Mouse (Mus musculus) small intestine, adult 2 months (tissue): ENCODE measurements around the gene Polr2a. TPM values are rescaled to one million over a fixed set of nuclear protein-coding genes. Genes with fewer than 3 reads are reported as not detected.

Experiments used
- H3K27ac ChIP-seq: fragments of 200-500 bp; 2 replicates; pipeline ENCODE4 v1.5.1; 2012; ENCODE audit warnings: low read depth, low read length, control low read depth, inconsistent platforms; ENCODE audit not compliant: insufficient read depth
- H3K27me3 ChIP-seq: fragments of 200-500 bp; 2 replicates; pipeline ENCODE4 v1.6.1; 2012; ENCODE audit warnings: mild to moderate bottlenecking, moderate library complexity, low read length, inconsistent platforms; ENCODE audit not compliant: control insufficient read depth, insufficient read depth
- H3K36me3 ChIP-seq: fragments of 200-500 bp; 2 replicates; pipeline ENCODE4 v1.6.1; 2012; ENCODE audit warnings: mild to moderate bottlenecking, low read length, control low read depth, inconsistent platforms; ENCODE audit not compliant: control insufficient read depth, insufficient read depth
- H3K4me1 ChIP-seq: fragments of 200-500 bp; 2 replicates; pipeline ENCODE4 v1.6.1; 2012; ENCODE audit warnings: low read length, inconsistent platforms, mixed read lengths; ENCODE audit not compliant: control insufficient read depth, insufficient read depth, insufficient read length
- H3K4me3 ChIP-seq: fragments of 200-500 bp; 2 replicates; pipeline ENCODE4 v1.5.1; 2012; ENCODE audit warnings: low read depth, mild to moderate bottlenecking, control low read depth, inconsistent platforms, low read length, moderate library complexity
- CTCF ChIP-seq: fragments of 200-500 bp; IDR thresholded peaks from 2 replicates; pipeline ENCODE4 v1.5.1; 2012; ENCODE audit warnings: low read depth, mild to moderate bottlenecking, control low read depth, inconsistent platforms, low read length, moderate library complexity, mixed read lengths; ENCODE audit not compliant: insufficient replicate concordance, insufficient read length; ENCODE audit errors: extremely low read depth
- POLR2A ChIP-seq: fragments of 200-500 bp; IDR thresholded peaks from 2 replicates; pipeline ENCODE4 v1.6.1; 2012; ENCODE audit warnings: low read depth, mild to moderate bottlenecking, control low read depth, inconsistent platforms, low read length, moderate library complexity
- WGBS: fragments of 180-500 bp; shearing (Covaris S2); methylation state at CpG from one replicate; pipeline ENCODE4 v1.1.7; 2018; 5-methylcytosine and 5-hydroxymethylcytosine counted together
- polyA plus RNA-seq: library from polyadenylated mRNA; depleted of rRNA; stranded (reverse); fragments of >200 nt; gene quantifications from 2 replicates; pipeline ENCODE4 v1.2.3, GENCODE M21; 2012

Polr2a gene
- polyA plus RNA-seq, 1 experiment: 62.3 TPM

DNA sequence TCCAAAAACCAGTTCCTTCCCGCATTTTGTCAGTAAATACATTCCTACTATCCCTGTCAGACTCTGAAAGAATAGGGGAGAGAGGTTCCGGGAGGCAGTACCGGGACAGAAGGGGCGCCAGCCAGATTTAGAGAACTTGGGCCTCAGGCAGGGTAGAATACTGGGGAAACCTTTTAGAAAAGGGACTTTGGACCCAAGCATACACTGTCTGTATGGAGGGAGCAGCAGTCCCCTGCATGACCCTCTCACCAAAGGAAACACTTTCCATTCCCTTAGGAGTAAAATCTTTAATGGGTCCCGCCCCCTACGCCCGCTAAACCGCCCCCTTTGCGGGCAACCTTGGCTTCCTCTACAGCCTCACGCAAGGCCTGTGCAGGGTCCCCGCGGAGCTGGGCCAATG, 44.9 kb upstream of the Polr2a start:
- Histone ChIP-seq H3K4me3 (peak overlapping the region; percentile 64), H3K4me1 (peaks cover 19% of the 10 kb centered on the region), H3K36me3 (no peaks in the 10 kb centered on the region), H3K27me3 (0 out of 2 replicates have a peak, but pooled peaks cover 4% of the 10 kb centered on the region), H3K27ac (peak overlapping the region; percentile 77)
- WGBS: 2% methylated on average over 12 of the region's 12 CpGs
- TF ChIP-seq POLR2A: no peak

DNA sequence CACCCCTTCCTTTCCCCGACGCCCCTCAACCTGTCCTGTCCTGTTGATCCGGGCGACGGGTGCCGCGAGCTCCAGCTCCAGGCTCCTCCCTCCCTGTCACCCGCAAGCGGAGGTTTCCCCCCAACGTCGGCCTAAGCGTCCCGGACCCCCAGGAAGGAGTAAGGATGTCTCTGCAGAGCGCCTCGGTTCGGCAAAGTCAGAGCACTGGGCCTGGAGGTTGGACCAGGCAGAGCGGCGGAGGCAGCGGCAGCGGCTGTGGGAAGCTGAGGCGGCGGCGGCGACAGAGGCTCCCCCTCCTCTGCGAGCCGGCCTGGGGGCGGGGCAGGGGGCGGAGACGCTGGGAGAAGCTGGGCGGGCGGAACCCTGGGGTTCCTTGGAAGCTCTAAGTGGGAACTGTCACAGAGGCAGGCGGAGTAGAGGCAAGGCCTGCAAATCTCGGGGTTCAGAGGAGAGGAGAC, 44.2 kb upstream of the Polr2a start:
- peak overlapping the region; percentile 64 for H3K4me3 ChIP-seq
- 0 out of 2 replicates have a peak, but pooled peaks cover 4% of the 10 kb centered on the region for H3K27me3 ChIP-seq
- WGBS: under 1% methylated on average over 33 of the region's 33 CpGs
- TF ChIP-seq POLR2A: peak; percentile 84
- no peak for TF ChIP-seq CTCF
- peak overlapping the region; percentile 17; the same call in 1 of the 2 replicates for H3K27ac ChIP-seq
- H3K4me1 ChIP-seq: peaks cover 19% of the 10 kb centered on the region
- H3K36me3 ChIP-seq: no peaks in the 10 kb centered on the region

DNA sequence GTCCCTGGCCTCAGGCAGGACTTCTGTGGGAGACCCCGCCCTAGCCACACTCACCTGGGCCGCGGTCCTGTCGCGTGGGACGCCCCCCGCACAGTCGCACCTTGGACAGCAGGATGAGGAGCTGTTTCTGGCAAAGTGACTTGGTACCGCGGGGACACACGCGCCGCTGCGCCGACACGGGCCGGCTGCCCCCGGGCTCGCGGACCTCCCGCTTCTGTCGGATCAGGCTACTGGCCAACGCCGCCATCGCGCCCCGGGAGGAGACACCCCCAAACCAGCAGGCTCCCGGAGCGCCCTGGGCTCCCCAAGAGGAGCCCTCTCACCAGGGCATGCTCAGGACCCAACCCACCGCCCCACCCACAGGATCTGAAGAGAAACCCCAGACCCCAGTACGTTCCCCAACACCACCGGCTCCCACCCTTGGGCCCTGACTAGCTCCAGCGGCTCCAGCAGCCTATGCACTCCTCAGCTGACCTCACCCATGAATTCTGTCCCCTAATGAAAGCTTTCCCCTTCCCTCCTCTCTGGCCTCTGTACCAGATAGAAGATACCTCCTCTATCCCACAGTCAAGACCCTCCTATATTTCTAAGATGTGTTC, 43.0 kb upstream of the Polr2a start, which contains the start of gene Fgf11:
Gene Fgf11, minus strand, starts transcription at position 479 of the 599 bp plus-strand sequence.
- Histone ChIP-seq H3K27ac (peak within 1 kb of the TSS; percentile 17; the same call in 1 of the 2 replicates), H3K4me3 (peak within 1 kb of the TSS; percentile 64), H3K27me3 (0 out of 2 replicates have a peak, but pooled peaks cover 4% of the 10 kb centered on the region), H3K36me3 (no peaks in the 10 kb centered on the region), H3K4me1 (peaks cover 19% of the 10 kb centered on the region)
- TF ChIP-seq POLR2A: no peak
- TF ChIP-seq CTCF: no peak
- WGBS: 4% methylated on average over 33 of the region's 33 CpGs

DNA sequence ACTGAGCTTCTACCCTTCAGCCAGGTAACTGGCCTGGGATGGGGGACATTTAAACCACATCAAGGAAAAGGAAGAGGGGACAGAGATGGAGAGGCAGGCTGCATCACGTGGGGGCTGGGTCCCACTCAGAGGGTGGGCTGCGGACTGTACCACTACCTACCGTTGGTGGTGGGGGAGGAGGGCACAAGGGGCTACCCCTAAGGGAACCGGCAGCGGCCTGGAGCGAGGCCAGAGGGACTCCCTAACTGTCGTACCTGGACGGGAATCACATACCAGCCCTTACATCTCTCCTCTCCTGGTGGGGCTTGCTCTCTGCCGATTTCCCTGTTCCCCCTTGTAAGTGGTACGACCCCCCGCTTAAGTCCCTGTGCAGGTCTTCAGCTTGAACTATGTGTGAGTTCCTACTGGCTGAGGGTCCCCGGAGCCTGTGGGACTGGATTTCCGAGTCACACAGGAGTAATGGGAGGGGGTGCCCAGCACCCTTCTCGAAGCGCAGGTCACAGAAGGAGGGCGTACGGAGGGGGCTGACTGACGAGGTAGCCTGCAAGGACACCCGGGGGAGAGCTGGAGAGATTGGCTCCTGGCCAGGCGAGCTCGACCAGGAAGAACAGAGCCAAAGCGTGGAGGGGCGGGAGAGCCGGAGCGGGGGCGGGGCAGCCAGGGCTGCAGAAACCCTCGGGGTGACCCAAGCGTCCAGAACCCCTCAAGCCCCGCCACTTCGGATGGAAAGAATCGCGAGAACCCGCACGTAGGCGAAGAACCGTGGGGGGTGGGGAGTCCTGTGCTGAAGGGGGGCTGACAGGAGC, 42.2 kb upstream of the Polr2a start:
- Histone ChIP-seq H3K36me3 (no peaks in the 10 kb centered on the region), H3K4me3 (peak overlapping the region; percentile 60), H3K27me3 (0 out of 2 replicates have a peak, but pooled peaks cover 4% of the 10 kb centered on the region), H3K27ac (no peak overlapping the region), H3K4me1 (peaks cover 20% of the 10 kb centered on the region)
- 7% methylated on average over 36 of the region's 36 CpGs for WGBS
- TF ChIP-seq CTCF (no peak), POLR2A (no peak)

DNA sequence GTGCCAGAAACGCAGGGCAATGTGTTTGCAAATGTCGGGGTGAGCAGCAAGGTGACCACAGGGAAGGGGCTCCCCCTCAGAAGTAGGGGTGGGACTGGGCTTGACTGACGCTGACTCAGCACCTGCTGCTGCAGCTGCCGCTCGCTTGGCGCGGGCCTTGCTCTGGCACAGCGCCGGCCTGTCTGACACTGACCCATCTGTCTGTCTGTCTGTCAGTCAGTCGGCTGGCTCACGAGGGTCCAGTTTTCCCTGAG, 41.6 kb upstream of the Polr2a start:
- H3K4me3 ChIP-seq: no peak overlapping the region
- no peak overlapping the region for H3K27ac ChIP-seq
- H3K36me3 ChIP-seq: no peaks in the 10 kb centered on the region
- whole genome bisulfite sequencing: 31% methylated on average over 11 of the region's 11 CpGs
- TF ChIP-seq POLR2A: no peak
- no peak for TF ChIP-seq CTCF
- peaks cover 21% of the 10 kb centered on the region for H3K4me1 ChIP-seq
- H3K27me3 ChIP-seq: 0 out of 2 replicates have a peak, but pooled peaks cover 4% of the 10 kb centered on the region

DNA sequence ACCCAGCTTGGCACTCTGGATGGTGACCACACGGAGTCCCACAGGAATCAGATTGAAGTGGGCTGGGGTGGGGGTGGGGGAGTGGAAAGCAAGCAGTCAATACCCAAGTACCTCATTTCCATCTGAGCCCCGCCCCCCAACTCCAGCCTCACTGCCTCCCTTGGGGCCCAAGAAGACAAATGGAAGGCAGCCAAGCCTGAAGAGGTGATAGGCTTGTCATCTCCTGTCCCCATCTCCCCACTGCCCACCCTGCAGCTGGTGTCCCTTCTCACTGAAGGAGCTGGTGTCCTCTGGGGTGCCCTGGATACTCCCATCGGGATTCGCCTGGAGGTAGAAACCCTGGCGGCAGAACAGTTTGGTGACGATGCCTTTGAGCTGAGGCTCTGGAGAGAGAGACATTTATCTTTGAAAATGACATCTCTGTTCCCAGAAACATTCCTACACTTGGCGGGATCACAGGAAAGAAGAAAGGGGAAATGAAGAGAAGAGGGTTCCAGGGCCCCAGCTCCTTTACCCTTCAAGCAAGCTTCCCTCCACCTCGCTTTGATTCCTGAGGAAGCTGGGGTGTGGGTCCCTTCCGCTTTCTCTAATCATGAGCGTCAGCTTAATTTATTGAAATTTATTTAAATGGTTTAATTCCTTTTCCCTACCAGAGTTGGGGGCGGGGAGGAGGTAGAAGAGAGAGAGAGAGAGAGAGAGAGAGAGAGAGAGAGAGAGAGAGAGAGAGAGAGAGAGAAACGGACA, 41.1 kb upstream of the Polr2a start:
- peaks cover 21% of the 10 kb centered on the region for H3K4me1 ChIP-seq
- TF ChIP-seq POLR2A: no peak
- TF ChIP-seq CTCF: no peak
- 70% methylated on average over 12 of the region's 12 CpGs for WGBS
- no peak overlapping the region for H3K27ac ChIP-seq
- 0 out of 2 replicates have a peak, but pooled peaks cover 4% of the 10 kb centered on the region for H3K27me3 ChIP-seq
- no peak overlapping the region for H3K4me3 ChIP-seq
- H3K36me3 ChIP-seq: no peaks in the 10 kb centered on the region
